Mouse (Mus musculus): ENCODE measurements around the gene Tekt2.

The Tekt2 gene

DNA sequence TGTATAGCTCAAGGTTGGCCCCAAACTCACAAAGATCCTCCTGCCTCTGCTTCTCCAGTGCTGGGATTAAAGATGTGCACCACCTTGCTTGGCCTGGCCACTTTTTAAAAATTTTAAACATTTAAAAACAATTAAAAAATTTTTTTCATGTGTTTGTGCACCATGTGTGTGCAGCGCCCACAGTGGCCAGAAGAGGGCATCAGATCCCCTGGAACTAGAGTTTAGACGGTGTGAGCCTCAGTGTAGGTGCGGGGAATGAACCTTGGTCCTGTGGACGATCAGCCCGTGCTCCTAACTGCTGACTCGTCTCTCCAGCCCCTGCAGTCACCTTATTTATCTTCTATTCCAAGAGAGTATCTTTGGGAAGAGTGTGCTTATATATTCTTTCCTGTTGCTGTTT lies 19.4 kb downstream of the Tekt2 start:
- DNase-seq: no peak

DNA sequence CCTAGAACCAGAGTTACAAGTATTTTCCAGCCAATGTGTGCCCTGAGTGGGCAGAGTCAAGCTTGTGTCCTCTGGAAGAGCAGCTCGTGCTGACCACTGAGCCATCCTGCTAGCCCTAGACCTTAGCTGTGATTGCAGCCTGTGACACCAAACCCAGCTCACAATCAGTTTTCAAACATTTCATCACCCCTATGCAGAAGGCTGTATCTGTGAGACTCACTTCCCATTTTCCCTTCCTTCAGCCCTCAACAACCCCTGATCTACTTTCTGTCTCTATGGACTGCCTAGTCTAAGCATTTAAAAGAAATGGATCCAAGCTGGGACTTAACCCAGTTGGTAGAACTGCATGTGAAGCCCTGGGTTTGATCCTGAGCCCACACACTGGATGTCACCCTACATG lies 20.1 kb downstream of the Tekt2 start:
- no peak for DNase-seq

DNA sequence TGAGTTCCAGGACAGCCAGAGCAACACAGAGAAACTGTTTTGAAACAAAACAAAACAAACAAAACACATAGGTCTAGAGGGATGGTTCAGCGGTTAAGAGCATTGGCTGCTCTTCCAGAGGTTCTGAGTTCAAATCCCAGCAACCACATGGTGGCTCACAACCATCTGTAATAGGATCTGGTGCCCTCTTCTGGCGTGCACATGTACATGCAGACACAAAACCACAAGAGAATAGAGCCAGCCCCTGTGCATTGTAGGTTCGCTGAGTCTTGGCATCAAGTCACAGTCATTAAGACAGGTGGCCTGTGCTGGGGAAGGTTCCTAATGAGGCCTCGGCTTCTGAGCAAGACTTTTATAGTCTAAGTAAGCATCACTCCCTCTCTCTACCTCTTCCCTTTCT lies 21.6 kb downstream of the Tekt2 start:
- no peak for DNase-seq

DNA sequence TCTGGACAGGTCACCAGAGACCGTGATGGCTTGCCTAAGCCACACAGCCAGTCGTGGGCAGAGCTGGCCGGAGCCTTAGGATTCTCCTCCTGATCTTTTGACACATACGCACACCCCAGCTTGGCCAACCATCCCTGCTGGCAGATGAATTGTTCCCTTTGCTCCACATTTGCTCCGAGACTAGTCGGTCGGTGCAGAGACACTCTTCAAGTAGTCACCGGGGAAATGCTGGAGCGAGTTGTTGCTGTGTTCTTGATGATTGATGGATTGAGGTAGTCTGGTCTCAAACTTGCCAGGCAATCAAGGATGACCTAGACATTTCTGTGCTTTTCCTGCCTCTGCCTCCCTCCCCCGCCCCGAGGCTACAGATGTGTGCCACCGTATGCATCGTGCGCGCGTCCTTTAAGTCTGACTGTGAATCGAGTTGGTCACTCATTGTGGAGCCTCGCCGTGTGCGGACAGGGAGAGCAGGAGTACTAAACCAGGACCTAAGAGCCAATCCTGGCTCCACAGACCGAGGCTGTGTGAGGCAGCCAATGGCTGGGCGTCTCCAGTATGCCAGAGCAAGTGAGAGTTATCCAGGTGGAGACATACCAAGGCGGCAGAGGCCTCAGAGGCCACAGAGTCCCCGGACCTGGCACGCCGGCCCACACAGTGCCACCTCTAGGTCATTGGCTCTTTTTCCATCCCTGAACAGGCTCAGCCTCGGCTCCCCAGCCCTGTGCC lies 23.7 kb downstream of the Tekt2 start:
- DNase-seq: peak; percentile 52

DNA sequence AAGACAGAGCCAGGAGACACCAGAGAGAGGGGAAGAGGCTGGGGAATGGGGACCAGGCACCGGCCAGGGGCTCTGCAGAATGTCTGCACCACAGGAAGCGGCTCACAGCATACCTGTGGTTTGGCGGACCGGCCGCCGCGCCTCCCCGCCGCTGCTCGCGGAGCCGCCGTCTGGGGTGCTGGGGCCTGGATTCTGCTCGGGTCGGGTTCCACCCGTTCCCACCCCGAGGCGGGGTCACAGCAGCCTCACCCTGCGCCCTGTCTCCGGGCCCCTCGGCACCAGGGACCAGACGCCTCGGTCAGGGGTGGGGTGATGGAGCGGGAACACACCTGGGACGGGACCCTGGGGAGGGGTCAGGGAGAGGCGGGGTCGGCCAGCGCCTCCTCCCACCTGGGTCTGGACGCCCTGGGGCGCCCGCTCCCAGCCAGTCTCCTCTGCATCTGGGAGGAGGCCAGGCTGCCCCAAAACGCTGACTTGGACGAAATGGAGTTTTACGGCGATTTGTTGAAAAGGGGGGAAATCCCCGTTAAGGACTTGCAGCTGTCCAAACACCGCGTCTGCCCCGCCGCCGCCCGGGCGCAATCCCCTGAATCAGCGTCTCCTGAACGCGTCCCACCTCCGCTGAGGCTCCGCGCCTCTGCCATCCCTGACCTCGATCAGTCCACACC lies 24.4 kb downstream of the Tekt2 start:
- DNase-seq: peak; percentile 68

DNA sequence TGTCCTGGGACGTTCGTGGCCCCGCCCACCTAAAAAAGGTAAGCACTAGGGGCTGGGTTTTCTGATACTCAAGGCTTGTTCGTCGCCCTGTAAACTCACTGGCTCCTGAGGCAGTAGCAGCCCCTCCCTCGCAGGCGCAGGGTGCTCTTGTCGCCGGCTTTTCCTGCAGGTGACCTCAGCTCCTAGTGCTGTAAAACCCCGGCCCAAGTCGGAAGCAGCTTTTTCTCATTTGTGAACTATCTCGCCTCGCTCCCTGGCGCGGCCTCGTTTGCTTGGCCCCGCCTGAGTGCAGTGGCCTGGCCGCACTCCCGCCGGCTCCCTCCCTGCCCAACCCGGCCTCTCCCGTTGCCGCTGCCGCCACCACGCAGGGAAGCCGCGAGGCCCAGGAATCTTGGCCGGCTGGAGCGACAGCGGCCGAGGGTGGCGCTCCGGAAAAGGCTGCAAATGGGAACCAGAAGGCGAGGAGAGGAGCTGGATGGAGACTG lies 28.8 kb downstream of the Tekt2 start:
- DNase-seq: peak; percentile 76

DNA sequence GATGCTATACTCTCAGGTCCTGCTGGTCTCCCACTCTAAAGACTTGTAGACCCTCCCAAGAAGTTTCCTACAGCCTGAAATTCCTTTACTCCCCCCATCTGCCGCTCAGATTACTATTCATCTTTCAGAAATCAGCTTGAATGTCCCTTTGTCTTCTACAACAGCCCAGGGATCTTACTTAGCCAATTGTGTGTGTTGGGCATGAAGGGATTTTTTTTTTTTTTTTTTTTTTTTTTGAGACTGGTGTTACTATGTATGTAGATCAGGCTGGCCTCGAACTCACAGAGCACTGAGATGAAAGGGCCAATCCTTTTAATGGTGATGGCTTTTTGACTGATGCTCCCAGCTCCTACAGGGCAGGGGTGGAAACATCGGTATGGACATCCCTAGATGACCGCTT lies 29.6 kb downstream of the Tekt2 start:
- DNase-seq: no peak

DNA sequence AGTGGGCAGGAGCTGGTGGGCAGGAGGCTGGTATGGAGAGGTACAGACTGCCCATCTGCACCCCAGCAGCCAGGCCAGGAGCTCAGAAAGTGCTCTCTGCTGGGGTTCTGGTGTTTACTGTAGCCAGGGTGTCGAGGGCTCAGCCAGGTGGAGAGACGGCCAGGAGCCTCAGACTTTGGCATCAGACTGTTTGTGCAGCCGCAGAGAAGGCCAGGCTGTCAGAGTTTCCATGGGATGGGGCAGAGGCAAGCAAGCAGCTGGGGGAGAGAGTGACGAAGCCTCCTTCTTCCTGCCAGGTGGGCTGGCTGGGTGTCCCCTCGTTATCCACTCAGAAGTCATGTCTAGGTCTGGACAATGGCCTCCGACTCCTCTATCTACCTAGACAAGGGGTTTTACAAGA lies 30.3 kb downstream of the Tekt2 start:
- no peak for DNase-seq

DNA sequence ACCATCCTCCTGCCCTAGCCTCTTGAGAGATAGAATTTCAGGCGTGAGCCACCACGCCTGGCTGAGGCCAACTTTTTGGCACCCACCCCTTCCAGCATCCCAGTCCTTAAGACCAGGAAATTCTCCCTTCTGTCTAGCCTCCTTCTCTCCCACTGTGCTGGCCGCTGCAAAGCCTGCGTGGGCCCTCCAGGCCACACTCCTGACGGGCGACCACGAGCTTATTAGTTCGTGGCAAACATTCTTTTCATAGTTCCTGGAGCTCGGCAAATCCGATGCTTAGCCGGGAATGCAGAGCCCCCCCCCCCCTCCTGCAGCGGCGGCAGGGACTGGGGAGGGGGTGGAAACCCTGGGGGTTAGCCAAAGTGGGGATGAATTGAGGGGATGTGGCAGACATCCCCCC lies 34.3 kb downstream of the Tekt2 start:
- no peak for DNase-seq

DNA sequence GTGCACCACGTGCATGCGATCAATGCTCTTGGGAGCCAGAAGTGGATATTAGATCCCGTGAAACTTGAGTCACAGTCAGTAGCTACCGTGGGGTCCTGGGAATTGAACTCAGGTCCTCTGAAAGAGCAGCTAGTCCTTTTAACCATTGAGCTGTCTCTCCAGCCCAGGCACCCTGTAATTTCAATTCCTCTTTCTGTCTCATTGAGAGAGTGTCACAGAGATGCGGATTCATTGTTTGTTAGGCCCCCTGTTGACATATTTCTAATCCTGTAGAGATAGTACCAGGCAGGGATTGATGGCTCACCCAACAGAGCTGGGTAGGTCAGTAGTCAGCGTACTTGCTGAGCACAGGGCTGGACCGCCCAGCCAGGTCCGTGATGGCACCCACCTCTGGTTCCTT lies 35.2 kb downstream of the Tekt2 start:
- no peak for DNase-seq

DNA sequence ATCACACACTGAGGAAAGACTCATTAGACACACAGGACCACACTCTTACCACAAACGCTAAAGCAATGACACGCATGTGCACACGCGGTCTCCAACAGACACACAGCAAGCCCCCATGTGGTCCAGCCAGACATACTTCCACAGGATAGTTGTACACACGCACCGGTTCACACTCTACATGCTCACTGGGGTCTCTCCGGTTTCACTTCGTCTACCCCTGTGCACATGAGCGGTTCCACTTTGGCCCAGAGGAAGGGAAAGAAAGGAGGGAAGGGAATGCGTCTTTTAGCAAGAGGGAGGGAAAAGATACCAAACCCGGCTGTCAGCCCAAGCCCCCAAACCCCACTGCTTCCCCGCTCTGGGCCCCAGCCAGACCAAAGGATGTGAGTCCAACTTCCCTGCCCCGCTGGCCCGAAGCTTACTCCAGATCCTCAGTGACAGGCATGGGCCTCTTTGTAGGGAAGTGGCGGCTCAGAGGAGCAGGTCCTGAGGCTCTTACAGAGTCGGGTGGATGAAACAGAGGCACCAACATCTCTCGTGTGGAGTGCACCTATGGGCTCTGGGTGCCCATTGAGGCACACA lies 37.3 kb downstream of the Tekt2 start:
- no peak for DNase-seq

DNA sequence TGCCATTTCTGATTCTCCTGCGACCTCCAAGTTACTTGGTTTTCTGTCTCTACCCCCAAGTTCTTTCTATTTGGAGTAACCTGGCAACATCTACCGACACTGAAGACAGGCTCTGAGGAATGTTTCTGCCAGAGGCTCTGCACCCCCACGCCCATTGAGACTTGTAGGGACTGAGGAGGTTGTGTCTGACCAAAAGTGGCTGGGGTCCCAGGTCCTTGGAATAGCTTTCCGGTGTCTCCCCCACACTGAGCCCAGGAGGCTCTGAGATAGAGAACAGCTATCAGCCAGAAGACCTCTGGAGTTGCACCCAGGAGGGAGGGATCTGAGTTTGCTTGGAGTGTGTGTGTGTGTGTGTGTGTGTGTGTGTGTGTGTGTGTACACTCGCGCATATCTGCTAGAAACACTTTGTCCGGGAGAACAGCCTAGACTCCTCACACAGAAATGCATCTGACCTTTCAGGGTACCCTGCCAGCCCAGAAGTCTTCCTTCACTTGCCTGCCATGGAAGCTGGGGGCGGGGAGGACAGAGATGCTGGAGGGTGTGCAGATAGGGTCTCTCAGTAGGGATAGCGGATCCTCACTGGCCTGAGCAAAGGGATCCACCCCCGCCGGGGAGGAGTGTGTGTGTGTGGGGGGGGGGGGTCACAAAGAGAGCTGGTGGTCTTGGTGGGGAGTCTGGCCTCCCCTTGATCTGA lies 38.0 kb downstream of the Tekt2 start:
- DNase-seq: no peak

DNA sequence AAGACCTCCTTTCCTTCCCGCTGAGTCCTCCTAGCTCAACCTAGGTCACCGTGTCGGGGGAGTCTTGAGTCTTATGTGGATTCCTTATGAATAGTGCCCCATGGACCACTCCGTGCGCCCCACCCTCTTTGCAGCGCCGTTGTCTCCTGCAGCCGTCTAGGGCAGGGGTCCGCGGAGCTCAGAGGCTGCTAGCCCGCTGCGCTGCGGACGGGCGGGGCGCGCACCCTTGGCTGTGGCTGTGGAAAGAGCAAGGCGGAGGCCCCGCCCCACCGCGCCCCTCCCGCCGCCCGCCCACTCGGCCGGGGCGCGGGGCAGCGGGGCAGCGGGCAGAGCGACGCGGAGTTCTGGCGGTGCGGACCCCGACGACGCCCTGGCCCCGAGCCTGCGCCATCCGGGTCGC lies 39.0 kb downstream of the Tekt2 start, which contains the start of gene Col8a2:
Col8a2 (plus strand) TSS at position 302 of the 400 bp plus-strand sequence.
- DNase-seq: peak; percentile 49

DNA sequence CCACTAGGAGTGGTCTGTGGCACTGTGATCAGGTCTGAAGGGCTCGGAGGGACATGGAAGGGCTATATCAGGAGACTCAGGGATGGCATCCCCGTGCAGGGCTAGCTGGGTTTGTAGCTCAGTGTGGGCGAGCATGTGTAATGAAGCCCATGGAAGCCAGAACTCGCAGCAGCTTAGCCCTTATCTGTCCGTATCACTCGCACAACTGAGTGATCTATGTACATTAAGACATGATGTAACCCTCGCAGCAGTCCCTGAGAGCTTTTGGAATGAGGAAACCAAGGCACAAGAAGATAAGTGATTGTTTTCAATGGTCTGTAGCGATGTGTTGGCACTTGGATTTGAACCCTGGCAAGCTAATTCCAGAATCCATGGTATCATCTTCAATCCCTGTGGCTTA lies 41.9 kb downstream of the Tekt2 start:
- DNase-seq: no peak

DNA sequence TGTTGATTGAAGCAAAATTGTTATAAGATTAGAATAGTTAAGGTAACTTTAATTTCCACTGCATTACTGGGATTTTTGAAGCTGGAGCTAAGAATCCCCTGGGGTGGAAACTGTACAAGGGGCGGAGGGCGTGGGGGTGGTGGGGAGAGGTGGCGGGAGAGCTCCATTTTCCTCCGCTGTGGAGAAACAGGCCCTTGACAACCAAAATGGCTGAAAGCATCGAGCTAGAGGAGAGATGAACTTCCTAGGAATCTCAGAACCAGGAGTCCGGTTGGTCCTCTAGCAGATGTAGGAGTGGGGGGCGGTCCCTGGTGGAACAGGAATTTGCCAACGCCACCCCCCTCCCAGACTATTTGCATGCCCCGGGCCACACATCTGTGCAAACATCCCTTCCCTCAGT lies 43.8 kb downstream of the Tekt2 start:
- DNase-seq: no peak

DNA sequence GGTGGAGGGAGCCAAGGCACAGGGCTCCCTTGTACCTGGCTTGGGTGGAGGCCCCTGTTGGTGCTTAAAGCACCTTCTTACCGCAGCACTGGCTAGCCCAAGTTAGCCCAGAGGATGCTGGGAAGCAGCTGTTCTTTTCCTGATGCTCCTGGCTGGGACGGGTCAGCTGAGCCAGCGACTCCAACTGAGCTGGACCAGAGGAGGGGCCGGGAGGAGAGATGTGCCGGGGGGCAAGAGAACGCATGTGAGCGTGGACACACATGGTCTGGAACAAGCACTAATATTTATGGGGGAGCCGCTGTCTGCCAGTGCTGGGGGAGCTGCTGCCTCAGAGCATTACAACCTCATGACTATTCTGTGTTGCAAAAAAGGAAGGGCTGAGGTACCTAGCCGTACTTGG lies 46.5 kb downstream of the Tekt2 start:
- peak; percentile 39 for DNase-seq

DNA sequence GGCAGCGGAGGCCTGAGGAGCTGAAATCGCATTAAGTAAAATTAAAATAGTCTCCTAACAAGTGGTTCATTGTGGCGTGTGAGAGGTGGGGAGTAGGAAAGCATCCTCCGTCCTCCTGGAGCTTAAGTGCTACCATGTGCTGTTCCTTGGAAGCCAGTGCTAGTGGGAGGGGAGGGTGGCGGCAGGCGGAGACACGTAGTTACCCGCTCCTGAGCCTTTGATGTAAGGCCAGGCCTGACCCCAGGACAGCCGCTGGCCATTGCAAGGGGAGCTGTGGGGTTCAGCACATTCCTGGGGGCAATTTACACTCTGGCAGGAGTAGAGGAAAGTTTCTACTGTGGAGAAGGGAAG lies 46.9 kb downstream of the Tekt2 start:
- peak; percentile 64 for DNase-seq

DNA sequence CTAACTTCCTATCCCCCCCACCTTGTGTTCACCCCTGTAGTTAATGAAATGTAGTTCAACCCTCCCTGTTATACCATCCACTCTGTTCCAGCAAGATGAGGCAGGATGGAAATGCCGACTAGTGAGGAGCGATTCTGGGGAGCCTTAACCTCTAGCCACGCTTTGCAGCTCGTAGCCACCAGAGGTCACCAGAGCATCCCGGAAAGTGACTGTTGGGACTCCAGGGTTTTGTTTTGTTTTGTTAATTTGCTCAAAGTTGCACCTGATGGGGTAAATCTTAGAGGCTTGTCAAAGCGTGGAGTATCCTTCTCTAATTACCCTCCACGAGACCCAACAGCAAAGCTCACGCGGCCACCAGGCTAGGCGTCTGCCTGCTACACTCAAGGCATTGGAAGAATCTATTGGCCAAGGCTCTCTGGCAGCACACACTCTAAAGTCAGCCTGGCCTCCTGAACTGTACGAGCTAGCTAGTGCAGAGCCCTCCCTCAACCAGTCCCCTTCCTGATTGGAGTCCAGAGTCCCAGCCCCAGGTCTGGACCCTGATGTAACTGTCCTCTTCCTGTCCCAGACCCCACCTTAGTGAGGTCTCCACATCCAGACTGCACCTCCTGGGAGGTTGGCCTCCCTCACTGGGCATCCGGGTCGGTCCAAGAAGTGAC lies 47.5 kb downstream of the Tekt2 start:
- DNase-seq: peak; percentile 80

DNA sequence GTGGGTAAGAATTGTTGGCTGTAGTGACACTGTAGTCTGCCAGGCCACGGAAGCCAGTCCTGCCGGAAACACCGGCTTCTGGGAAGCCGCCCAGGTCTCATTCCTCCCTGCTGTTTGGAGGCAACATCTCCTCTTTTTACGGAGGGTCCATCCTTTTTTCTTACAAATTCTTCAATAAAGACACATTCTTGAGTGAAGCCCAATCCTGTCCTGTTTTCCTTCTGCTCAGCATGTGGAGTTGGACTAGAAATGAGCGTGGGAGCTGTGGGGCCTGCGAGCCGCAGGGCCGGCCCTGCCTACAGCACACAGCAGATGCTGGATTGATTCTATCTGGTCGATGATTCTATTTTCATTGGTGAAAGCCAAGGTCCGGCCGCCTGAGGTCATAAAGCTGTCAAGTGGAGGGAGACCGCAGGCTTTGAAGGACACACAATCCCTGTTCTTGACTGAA lies 49.8 kb downstream of the Tekt2 start:
- no peak for DNase-seq

DNA sequence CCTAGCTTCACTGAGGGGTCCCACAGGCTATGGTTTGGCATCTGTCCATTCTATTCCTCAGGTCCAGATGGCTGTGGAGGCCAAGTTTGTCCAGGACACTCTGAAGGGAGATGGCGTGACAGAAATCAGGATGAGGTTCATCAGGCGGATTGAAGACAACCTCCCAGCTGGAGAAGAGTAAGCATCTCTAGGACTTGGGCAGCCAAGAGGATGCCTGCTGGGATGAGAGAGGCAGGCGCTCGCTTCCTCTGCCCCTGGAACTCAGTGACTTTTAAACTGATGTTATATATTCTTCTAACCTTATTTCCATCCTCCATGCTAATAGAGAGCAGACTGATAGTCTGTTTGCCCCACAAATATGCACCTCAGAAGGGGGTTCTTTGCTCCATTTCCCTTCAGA lies 50.4 kb downstream of the Tekt2 start:
- DNase-seq: no peak

DNA sequence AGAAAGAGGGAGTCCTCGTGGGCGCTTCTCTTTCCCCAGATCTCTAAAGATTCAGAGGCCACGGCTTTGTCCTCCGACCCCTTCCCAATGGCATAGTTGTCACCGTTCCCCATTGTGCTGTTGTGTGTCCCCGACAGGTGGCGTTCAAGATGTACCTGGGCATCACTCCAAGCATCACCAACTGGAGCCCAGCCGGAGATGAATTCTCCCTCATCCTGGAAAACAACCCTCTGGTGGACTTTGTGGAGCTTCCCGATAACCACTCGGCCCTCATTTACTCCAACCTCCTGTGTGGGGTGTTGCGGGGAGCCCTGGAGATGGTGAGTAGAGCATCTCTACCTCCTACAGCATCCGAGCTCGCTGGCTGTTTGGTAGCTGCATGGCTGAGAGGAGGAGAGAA lies 51.7 kb downstream of the Tekt2 start:
- DNase-seq: no peak
